Mouse (Mus musculus) intestine, postnatal 0 days (tissue): ENCODE data around the gene Lingo1. TPM values are rescaled to one million over a fixed set of nuclear protein-coding genes. Genes with fewer than 3 reads are reported as not detected.

Source experiments
- ATAC-seq: fragments of 200-750 bp; cut with Nextera tagmentation; 2 replicates; pipeline ENCODE4 v1.8.0; 2017; ENCODE audit warnings: mild to moderate bottlenecking, moderate TSS enrichment, moderate library complexity
- H3K27ac ChIP-seq: fragments of 300-500 bp; sonication (generic); 2 replicates; pipeline ENCODE4 v1.5.1; 2014; ENCODE audit warnings: mild to moderate bottlenecking, low read depth, low read length, moderate library complexity
- H3K27me3 ChIP-seq: fragments of 300-500 bp; sonication (generic); replicated peaks from 2 replicates; pipeline ENCODE4 v1.6.1; 2014; ENCODE audit warnings: low read length, mixed read lengths; ENCODE audit not compliant: control insufficient read depth, insufficient read depth
- H3K36me3 ChIP-seq: fragments of 300-500 bp; sonication (generic); 2 replicates; pipeline ENCODE4 v1.6.1; 2014; ENCODE audit warnings: mild to moderate bottlenecking, moderate library complexity; ENCODE audit not compliant: control insufficient read depth, insufficient read depth
- H3K4me1 ChIP-seq: fragments of 300-500 bp; sonication (generic); replicated peaks from 2 replicates; pipeline ENCODE4 v1.6.1; 2014; ENCODE audit warnings: antibody characterized with exemption, low read length, mixed read lengths; ENCODE audit not compliant: control insufficient read depth, insufficient read depth
- H3K4me2 ChIP-seq: fragments of 300-500 bp; sonication (generic); replicated peaks from 2 replicates; pipeline ENCODE4 v1.6.1; 2014; ENCODE audit warnings: low read depth, mild to moderate bottlenecking, moderate library complexity
- H3K4me3 ChIP-seq: fragments of 300-500 bp; sonication (generic); 2 replicates; pipeline ENCODE4 v1.5.1; 2014; ENCODE audit warnings: low read depth, low read length
- H3K9ac ChIP-seq: fragments of 300-500 bp; sonication (generic); 2 replicates; pipeline ENCODE4 v1.6.1; 2014; ENCODE audit warnings: mild to moderate bottlenecking, low read depth, low read length
- H3K9me3 ChIP-seq: fragments of 300-500 bp; sonication (generic); 2 replicates; pipeline ENCODE4 v1.6.1; 2016; ENCODE audit warnings: mixed run types; ENCODE audit not compliant: control insufficient read depth
- CTCF ChIP-seq: sonication (generic); IDR thresholded peaks from 2 replicates; pipeline ENCODE4 v1.5.1; 2016; ENCODE audit warnings: low read depth, mild to moderate bottlenecking, control low read depth, antibody characterized with exemption, moderate library complexity
- WGBS: fragments of 180-500 bp; shearing (Covaris S2); extraction: QIAGEN DNeasy Blood & Tissue Kit; methylation state at CpG from one replicate; pipeline ENCODE4 v1.1.7; 2014; 5-methylcytosine and 5-hydroxymethylcytosine counted together
- polyA plus RNA-seq: library from polyadenylated mRNA; unstranded; fragments of >200 nt; fragmentation: Nextera tagmentation; extraction: Ambion mirVana; gene quantifications from 2 replicates; pipeline ENCODE4 v1.2.1, GENCODE M21; 2015

Gene Lingo1
- polyA plus RNA-seq, 1 experiment from 2014 or later, result 0.98 TPM

DNA sequence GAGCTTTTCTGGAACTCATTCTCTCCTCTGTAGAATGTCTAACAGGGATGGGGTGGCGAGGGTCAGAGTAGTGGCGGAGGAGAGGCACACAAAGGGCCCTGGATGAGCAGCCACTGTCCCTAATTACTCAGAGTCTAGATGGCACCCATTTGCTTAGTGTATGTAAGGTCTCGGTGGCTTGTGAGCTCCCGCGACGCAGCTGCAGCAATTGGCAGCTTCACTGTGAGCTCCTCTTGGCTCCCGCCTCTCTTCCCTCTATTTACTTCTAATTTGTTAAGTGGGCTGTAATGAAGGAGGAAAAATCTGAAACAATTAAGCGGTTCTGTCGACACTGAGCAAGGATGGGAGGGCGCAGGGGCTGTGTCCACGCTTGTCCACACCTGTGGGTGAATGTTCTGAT, 195.6 kb downstream of the Lingo1 start:
- 57% methylated on average over 11 of the region's 11 CpGs for WGBS
- no peak for TF ChIP-seq CTCF

DNA sequence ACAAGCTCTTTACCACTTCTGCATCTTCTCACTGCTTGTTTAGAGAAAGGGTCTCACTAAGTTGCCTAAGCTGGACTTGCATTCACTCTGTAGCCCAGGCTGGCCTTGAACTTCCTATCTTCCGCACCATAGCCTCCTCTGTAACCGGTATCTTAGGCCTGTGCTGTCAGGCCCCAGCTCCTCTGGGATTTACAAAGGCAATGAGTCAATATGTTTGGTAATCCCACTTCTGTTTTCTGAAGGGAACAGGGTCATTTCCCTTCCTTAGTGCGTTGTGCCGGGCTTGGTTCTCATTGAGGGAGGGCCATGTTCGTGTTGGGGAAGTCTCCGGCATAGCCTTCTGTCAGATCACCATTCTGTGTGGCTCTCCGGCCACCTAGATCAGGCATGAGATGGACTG, 203.6 kb downstream of the Lingo1 start:
- H3K9me3 ChIP-seq, result no peaks in the 10 kb centered on the region
- TF ChIP-seq CTCF, result no peak
- no peak for ATAC-seq
- WGBS, result 79% methylated on average over 7 of the region's 7 CpGs
- H3K27me3 ChIP-seq, result no peaks in the 10 kb centered on the region
- no peak overlapping the region for H3K27ac ChIP-seq
- H3K4me3 ChIP-seq, result no peak overlapping the region
- no peak overlapping the region for H3K4me2 ChIP-seq
- no peak overlapping the region for H3K9ac ChIP-seq
- H3K4me1 ChIP-seq, result no peaks in the 10 kb centered on the region
- H3K36me3 ChIP-seq, result no peaks in the 10 kb centered on the region

More for the DNA sequence above, 195.6 kb downstream of the Lingo1 start:
- Histone ChIP-seq H3K9ac (no peak overlapping the region), H3K27me3 (no peaks in the 10 kb centered on the region), H3K9me3 (no peaks in the 10 kb centered on the region), H3K4me3 (no peak overlapping the region), H3K27ac (no peak overlapping the region), H3K4me1 (no peaks in the 10 kb centered on the region), H3K4me2 (no peak overlapping the region), H3K36me3 (no peaks in the 10 kb centered on the region)
- no peak for ATAC-seq

DNA sequence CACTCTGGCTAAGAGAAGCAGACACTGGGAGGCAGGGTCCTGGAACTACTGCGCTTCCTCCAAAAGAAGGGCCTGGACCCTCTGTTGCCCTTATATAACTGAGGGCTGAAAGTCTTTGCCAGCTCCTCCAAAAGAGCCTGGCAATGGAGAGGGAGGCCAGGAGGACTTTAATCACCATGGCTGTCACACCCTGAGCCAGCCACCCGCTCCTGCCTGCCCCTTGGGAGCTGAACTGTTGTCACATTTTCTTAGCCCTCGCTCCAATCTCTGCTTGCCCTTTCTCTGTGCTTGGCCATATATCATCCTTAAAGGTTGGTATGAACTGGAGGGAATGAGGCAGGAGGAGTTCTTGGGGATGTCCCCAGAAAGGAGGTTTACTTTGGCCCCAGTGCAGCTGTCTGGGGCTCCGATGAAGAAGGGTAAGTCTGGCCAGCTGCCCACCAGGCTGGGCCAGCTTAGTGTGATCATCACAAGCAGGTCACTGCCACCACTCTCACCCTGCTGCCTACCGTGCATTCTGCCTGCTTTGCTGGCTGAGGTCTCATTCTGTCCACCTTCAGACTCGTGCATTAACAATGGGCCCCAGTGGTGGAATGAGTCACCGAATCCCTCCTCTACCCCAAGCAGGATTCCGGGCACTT, 204.9 kb downstream of the Lingo1 start:
- Histone ChIP-seq H3K4me3 (no peak overlapping the region), H3K27ac (no peak overlapping the region)
- no peak for ATAC-seq

DNA sequence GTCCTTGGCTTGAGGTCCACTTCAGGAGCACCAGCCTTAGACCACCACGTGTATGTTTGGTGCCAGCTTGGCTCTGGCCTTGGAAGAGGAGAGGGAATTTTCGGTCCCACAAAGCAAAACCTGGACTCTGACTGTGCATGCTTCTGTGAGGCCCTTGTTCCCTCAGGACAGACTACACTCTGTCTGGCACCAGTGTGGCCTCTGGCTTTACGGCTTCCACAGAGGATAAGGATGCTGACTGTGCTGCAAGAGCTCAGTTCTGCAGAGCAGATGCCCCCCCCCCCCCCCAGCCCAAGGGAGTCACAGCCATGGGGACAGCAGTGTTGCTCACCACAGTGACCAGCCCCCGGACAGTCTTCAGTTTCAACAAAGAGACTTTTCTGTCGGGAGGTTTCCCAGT, 206.5 kb downstream of the Lingo1 start:
- Histone ChIP-seq H3K27me3 (no peaks in the 10 kb centered on the region), H3K9ac (no peak overlapping the region), H3K4me2 (no peak overlapping the region), H3K4me1 (no peaks in the 10 kb centered on the region), H3K36me3 (no peaks in the 10 kb centered on the region), H3K4me3 (no peak overlapping the region), H3K27ac (no peak overlapping the region), H3K9me3 (no peaks in the 10 kb centered on the region)
- WGBS, result 59% methylated on average over 5 of the region's 5 CpGs
- TF ChIP-seq CTCF, result no peak
- ATAC-seq, result no peak

More for the DNA sequence above, 204.9 kb downstream of the Lingo1 start:
- Histone ChIP-seq H3K9ac (no peak overlapping the region), H3K36me3 (no peaks in the 10 kb centered on the region), H3K4me1 (no peaks in the 10 kb centered on the region), H3K4me2 (no peak overlapping the region), H3K27me3 (no peaks in the 10 kb centered on the region), H3K9me3 (no peaks in the 10 kb centered on the region)
- TF ChIP-seq CTCF, result no peak
- 74% methylated on average over 8 of the region's 8 CpGs for WGBS

DNA sequence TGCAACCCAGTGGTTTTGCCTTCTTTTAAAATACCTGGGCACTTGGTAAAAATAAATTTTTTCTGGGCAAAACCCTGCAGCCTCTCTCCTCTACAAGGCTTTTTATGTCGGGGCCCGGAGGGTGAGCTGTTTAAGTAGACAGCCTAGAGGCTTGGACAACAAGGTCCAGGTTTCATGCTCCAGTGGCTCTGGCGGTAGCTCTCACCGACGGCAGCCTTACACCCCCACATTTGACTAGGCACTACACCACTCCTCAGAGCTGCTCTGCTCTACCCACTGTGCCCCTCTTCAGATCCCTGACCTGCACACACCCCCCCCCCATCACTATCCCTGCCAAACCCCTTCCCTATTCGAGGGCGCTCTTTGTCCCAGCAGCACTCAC, 212.2 kb downstream of the Lingo1 start:
- no peak overlapping the region for H3K9ac ChIP-seq
- no peak for ATAC-seq
- TF ChIP-seq CTCF, result no peak
- no peak overlapping the region for H3K4me2 ChIP-seq
- H3K27ac ChIP-seq, result no peak overlapping the region
- H3K9me3 ChIP-seq, result no peaks in the 10 kb centered on the region
- no peaks in the 10 kb centered on the region for H3K27me3 ChIP-seq
- H3K4me1 ChIP-seq, result no peaks in the 10 kb centered on the region
- H3K36me3 ChIP-seq, result no peaks in the 10 kb centered on the region
- no peak overlapping the region for H3K4me3 ChIP-seq
- WGBS, result 71% methylated on average over 7 of the region's 7 CpGs

DNA sequence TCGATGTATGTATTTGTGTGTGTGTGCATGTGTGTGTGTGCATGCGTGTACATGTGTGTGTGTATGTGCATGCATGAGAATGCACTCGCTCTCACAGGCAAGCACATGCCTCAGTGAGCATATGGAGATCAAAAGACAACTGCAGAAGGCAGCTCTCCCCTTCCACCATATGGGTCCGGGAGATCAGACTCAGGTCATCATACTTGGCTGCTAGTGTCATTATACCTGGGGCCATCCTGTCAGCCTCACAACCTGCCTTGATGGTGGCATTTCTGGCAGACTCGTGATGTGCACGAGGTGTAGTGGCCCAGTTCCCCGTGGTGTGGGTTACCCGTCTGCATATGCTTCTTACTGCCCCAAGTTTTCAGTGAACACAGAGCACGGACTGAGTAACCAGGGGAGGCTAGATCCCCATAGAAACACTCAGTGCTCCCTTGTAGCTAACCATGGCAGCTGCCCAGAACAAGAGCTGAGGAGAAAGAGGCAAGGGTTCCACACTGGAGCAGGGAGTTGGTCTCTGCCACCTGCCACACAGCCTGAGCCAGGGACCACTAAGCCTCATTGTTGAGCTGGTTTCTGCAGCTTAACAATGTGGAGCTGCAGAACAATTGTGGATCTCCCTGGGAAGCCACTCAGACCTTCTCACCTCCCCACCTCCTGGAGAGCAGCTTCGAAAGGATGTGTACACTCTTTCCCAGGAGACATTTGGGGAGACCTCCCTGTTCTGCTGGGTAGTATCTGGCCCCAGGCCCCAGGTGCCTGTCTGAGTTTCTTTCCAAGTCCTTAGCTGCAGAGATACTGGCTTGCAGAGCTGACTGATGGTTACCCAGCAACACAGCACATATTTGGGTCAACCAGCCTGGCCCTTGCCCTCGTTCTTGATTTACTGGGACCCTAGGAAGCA, 212.9 kb downstream of the Lingo1 start:
- Histone ChIP-seq H3K36me3 (no peaks in the 10 kb centered on the region), H3K4me2 (no peak overlapping the region), H3K27me3 (no peaks in the 10 kb centered on the region), H3K4me1 (no peaks in the 10 kb centered on the region), H3K9ac (no peak overlapping the region), H3K4me3 (no peak overlapping the region), H3K9me3 (no peaks in the 10 kb centered on the region), H3K27ac (no peak overlapping the region)
- WGBS, result 66% methylated on average over 11 of the region's 11 CpGs
- TF ChIP-seq CTCF, result no peak
- ATAC-seq, result no peak
